Mouse (Mus musculus): ENCODE data around the gene Nfkbiz. TPM values are rescaled to one million over a fixed set of nuclear protein-coding genes. Genes with fewer than 3 reads are reported as not detected.
A peak's percentile ranks its signal among the peaks of the same experiment; 100 is the strongest.

The Nfkbiz gene
- polyA plus RNA-seq, 1 experiment = 5.1 TPM

DNA sequence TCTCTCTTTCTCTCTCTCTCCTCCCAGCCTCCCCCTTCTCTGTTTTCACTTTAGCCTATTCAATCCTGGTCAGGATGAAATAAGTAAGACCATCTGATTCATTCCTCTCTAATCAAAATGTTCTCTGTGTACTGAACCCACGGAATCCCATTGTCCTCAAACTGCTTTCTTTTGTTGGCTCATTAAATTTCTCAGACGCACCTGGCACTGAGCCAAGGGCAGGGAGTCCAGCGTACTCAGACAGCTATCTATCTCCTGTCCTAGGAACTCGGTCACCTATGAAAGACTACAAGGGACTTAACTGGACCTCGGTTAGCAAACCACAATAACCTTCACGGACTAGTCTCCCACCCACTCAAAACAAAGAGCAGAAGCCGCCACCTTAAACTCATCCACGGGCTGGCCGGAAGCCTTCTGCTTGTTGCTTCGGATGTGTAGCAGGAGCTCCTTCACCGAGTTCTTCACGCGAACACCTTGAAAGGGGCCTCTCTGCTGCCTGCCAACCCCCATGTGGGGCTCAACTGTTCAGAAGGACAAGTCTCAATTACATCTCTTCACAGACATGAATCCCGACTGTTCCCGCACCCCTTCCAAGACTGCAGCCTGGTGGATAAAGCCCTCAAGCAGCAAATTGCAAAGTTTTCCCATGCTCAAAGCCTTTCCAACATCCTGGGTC lies 19.4 kb downstream of the Nfkbiz start:
- H3K4me1 ChIP-seq (ENCODE audit: control insufficient read depth, insufficient read depth, low read length) = peaks cover 3% of the 10 kb centered on the region; the same call in 1 of the 2 replicates
- H3K4me3 ChIP-seq (replicated peaks; ENCODE audit: insufficient read depth, low read depth, low read length) = peak overlapping the region; percentile 10
- H3K27ac ChIP-seq (ENCODE audit: insufficient read depth, low read length) = no peak overlapping the region; the same call in 1 of the 2 replicates
- WGBS = 52% methylated on average over 15 of the region's 15 CpGs
- TF ChIP-seq POLR2A (IDR thresholded peaks at IDR 0.05; ENCODE audit: borderline replicate concordance, insufficient read depth, low read length) = no peak
- TF ChIP-seq CTCF (IDR thresholded peaks at IDR 0.05; ENCODE audit: borderline replicate concordance, insufficient read depth, low read depth, low read length) = no peak
- peak in 1 of 2 experiments; percentile 41 for DNase-seq
- H3K27me3 ChIP-seq (ENCODE audit: control insufficient read depth, insufficient read depth, low read length) = no peaks in the 10 kb centered on the region

DNA sequence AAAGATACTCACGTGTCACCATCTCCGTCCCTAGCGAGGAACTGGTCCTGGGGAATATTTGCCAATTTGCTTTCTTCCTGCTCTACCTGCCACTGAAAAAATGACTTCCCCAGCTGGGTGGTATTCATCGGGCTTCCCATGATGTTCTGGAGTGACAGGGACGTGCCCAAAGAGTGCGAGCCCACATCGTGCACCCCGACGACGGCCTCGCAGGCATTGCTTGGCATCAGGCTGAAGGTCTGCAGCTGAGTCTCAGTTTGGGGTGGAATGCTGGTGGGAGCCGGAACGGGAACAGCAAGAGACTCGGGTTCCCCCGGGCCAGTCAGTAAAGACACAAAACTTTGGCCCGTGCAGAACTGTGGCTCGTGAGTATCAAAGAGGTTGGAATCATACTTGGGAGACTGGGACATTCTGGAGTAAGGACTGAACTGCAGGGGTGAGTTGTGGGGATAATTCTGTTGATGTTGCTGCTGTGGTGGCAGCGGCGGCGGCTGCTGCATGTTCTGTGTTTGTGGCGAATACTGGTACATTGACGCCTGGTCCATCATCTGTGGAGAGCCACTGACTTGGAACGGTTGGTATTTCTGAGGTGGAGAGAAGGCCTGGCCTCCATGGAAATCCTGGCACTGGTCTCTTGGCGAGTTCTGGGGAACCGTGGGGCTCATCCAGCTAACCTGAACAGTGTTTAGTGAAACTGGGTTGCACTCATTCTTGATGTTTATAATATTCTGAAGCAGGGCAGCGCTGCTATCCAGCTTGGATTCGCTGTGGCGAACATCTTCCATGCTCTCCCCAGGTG lies 20.8 kb downstream of the Nfkbiz start:
- no peak for DNase-seq
- TF ChIP-seq CTCF (IDR thresholded peaks at IDR 0.05; ENCODE audit: borderline replicate concordance, insufficient read depth, low read depth, low read length) (no peak), POLR2A (IDR thresholded peaks at IDR 0.05; ENCODE audit: borderline replicate concordance, insufficient read depth, low read length) (no peak)
- Histone ChIP-seq H3K27me3 (ENCODE audit: control insufficient read depth, insufficient read depth, low read length) (no peaks in the 10 kb centered on the region), H3K4me3 (replicated peaks; ENCODE audit: insufficient read depth, low read depth, low read length) (no peak overlapping the region), H3K27ac (ENCODE audit: insufficient read depth, low read length) (no peak overlapping the region), H3K4me1 (ENCODE audit: control insufficient read depth, insufficient read depth, low read length) (peaks cover 3% of the 10 kb centered on the region; the same call in 1 of the 2 replicates)
- whole genome bisulfite sequencing = 88% methylated on average over 28 of the region's 28 CpGs

DNA sequence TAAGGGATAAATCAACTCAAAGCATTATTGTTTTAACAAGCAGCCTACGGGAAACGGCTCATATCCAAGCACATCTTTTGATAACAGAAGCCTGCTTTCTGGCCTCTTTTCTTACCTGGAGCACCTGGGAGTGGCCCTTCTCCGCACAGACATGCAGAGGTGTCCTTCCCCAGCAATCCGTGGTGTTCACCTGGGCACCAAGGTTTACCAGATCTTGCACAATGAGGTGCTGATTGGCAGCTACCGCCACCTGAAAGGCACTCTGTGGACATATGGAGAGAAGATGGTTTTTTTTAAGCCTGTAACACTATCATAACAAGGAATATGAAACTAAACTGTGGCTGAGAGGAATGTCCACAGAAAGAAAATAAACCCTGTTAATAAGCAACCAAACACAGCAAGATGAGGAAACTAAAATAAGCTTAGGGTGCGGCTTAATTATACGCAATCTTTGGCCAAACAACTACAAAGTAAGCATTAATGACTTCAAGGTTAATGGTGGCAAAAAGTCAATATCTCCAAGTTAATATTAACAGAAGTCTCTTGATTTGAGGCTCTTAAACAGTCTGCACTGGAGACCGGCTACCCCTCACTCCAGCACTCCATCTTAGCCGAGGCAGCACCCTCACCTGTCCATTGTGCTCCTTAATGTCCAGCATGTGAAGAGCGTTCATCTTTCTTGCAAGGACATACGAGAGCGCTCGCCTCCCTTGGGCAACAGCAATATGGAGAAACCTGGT lies 22.3 kb downstream of the Nfkbiz start:
- H3K4me3 ChIP-seq (replicated peaks; ENCODE audit: insufficient read depth, low read depth, low read length) = no peak overlapping the region
- H3K4me1 ChIP-seq (ENCODE audit: control insufficient read depth, insufficient read depth, low read length) = peaks cover 3% of the 10 kb centered on the region; the same call in 1 of the 2 replicates
- H3K27me3 ChIP-seq (ENCODE audit: control insufficient read depth, insufficient read depth, low read length) = no peaks in the 10 kb centered on the region
- 97% methylated on average over 13 of the region's 13 CpGs for WGBS
- no peak overlapping the region for H3K27ac ChIP-seq (ENCODE audit: insufficient read depth, low read length)
- TF ChIP-seq POLR2A (IDR thresholded peaks at IDR 0.05; ENCODE audit: borderline replicate concordance, insufficient read depth, low read length) = no peak
- no peak for TF ChIP-seq CTCF (IDR thresholded peaks at IDR 0.05; ENCODE audit: borderline replicate concordance, insufficient read depth, low read depth, low read length)
- DNase-seq = no peak

DNA sequence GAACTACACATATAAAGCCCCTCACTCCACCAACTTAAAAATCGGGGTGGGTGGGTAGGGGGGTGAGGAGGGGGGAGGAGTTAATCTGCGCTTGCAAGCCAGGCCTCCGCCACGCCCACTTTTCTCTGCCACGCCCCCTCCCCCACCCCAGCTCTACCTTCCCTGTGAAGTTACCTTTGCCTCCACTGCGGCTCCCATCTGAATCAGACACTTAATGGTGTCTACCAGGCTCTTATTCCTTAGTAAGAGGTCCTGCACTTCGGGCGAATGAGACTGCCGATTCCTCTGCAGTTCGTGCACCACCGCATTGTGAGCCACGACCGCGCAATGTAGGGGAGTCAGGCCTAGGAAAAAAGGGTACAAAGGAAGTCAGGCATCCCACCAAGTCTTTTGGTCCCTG lies 23.2 kb downstream of the Nfkbiz start:
- Histone ChIP-seq H3K27me3 (ENCODE audit: control insufficient read depth, insufficient read depth, low read length) (no peaks in the 10 kb centered on the region), H3K27ac (ENCODE audit: insufficient read depth, low read length) (no peak overlapping the region), H3K4me1 (ENCODE audit: control insufficient read depth, insufficient read depth, low read length) (peaks cover under 1% of the 10 kb centered on the region; the same call in 1 of the 2 replicates), H3K4me3 (replicated peaks; ENCODE audit: insufficient read depth, low read depth, low read length) (no peak overlapping the region)
- no peak for TF ChIP-seq POLR2A (IDR thresholded peaks at IDR 0.05; ENCODE audit: borderline replicate concordance, insufficient read depth, low read length)
- no peak for TF ChIP-seq CTCF (IDR thresholded peaks at IDR 0.05; ENCODE audit: borderline replicate concordance, insufficient read depth, low read depth, low read length)
- WGBS = 87% methylated on average over 14 of the region's 14 CpGs
- no peak for DNase-seq

DNA sequence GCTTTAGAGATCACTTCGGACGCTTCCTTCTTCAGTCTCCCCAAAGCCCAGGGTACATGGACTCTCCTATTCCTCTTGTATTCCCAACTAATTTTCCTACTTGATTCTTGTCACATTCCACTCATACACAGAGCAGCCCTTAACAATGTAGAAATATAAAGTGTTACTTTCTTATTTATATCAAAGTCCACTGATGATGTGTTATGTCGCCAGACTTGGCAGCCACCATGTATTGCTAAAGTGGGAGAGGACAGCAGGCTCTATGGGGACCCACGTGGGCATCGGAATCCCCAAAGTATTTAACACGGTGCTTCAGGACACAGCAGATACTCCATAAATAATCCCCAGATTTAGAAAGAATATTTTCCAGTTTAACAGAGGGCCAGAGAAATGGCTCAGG lies 24.0 kb downstream of the Nfkbiz start:
- no peaks in the 10 kb centered on the region for H3K27me3 ChIP-seq (ENCODE audit: control insufficient read depth, insufficient read depth, low read length)
- TF ChIP-seq POLR2A (IDR thresholded peaks at IDR 0.05; ENCODE audit: borderline replicate concordance, insufficient read depth, low read length) (no peak), CTCF (IDR thresholded peaks at IDR 0.05; ENCODE audit: borderline replicate concordance, insufficient read depth, low read depth, low read length) (no peak)
- H3K4me1 ChIP-seq (ENCODE audit: control insufficient read depth, insufficient read depth, low read length) = no peaks in the 10 kb centered on the region
- DNase-seq = no peak
- H3K4me3 ChIP-seq (replicated peaks; ENCODE audit: insufficient read depth, low read depth, low read length) = no peak overlapping the region
- H3K27ac ChIP-seq (ENCODE audit: insufficient read depth, low read length) = no peak overlapping the region
- WGBS = 93% methylated on average over 6 of the region's 6 CpGs

DNA sequence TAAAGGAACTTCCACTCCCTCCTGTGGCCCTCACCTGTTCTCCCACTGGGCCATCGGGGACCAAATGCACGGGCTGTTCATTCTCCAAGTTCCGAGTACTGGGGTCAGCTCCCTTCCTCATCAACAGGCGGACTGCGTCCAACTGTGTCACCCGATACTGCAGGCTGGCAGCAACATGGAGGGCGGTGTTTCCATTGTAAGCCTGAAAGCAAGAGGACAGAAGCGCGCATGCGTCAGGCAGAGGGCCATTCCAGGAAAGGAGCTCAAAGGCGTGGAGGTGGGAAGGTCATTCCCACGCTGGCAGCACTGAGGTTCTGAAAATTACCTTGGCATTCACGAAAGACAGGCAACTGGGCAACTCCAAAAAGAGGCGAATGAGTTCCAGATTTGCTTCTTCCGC lies 24.8 kb downstream of the Nfkbiz start:
- Histone ChIP-seq H3K4me1 (ENCODE audit: control insufficient read depth, insufficient read depth, low read length) (no peaks in the 10 kb centered on the region), H3K27me3 (ENCODE audit: control insufficient read depth, insufficient read depth, low read length) (no peaks in the 10 kb centered on the region), H3K4me3 (replicated peaks; ENCODE audit: insufficient read depth, low read depth, low read length) (no peak overlapping the region), H3K27ac (ENCODE audit: insufficient read depth, low read length) (no peak overlapping the region)
- WGBS = 77% methylated on average over 15 of the region's 15 CpGs
- DNase-seq = no peak
- TF ChIP-seq POLR2A (IDR thresholded peaks at IDR 0.05; ENCODE audit: borderline replicate concordance, insufficient read depth, low read length) (no peak), CTCF (IDR thresholded peaks at IDR 0.05; ENCODE audit: borderline replicate concordance, insufficient read depth, low read depth, low read length) (no peak)

DNA sequence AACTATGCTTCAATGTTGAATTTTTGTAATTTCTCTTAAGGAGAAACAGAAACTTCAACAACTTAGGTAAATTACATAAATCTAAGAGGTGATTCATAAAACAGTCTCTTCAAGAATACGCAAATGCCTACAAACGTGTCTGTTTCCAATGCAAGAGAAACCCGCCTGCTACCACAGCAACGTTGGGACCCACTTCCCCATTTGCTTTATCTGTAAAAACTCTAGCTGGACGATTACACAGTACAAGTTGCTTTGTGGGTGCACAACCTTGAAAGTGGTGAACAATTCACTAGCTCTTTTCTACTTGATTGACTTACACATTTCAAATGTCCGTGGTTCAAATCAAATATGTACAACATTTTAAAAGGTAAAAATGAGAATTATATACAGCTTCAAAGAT lies 26.9 kb downstream of the Nfkbiz start:
- TF ChIP-seq CTCF (IDR thresholded peaks at IDR 0.05; ENCODE audit: borderline replicate concordance, insufficient read depth, low read depth, low read length) = no peak
- no peak for TF ChIP-seq POLR2A (IDR thresholded peaks at IDR 0.05; ENCODE audit: borderline replicate concordance, insufficient read depth, low read length)
- 90% methylated on average over 6 of the region's 6 CpGs for WGBS
- H3K27me3 ChIP-seq (ENCODE audit: control insufficient read depth, insufficient read depth, low read length) = no peaks in the 10 kb centered on the region

More for the DNA sequence above, 26.9 kb downstream of the Nfkbiz start:
- no peak overlapping the region for H3K4me3 ChIP-seq (replicated peaks; ENCODE audit: insufficient read depth, low read depth, low read length)
- DNase-seq = no peak
- no peak overlapping the region for H3K27ac ChIP-seq (ENCODE audit: insufficient read depth, low read length)
- no peaks in the 10 kb centered on the region for H3K4me1 ChIP-seq (ENCODE audit: control insufficient read depth, insufficient read depth, low read length)

All from cerebellum, adult 2 months (tissue).